Mouse (Mus musculus) CH12.LX (cell line): ENCODE results near the gene Zdhhc13.

Experiments
- CTCF ChIP-seq, 2 experiments: IDR thresholded peaks in 1 of 2; conservative IDR thresholded peaks in 1 of 2; 2 replicates each; pipeline ENCODE4 v1.5.1; 2011 to 2012; ENCODE audit warnings: low read depth in 2 of 2, low read length in 2 of 2, improper control_type of control experiment in 1 of 2, inconsistent platforms in 1 of 2, mild to moderate bottlenecking in 1 of 2, moderate library complexity in 1 of 2
- EP300 ChIP-seq: IDR thresholded peaks from 2 replicates; pipeline ENCODE4 v1.6.1; 2011; ENCODE audit warnings: low read length, improper control_type of control experiment
- GABPA ChIP-seq: IDR thresholded peaks from 2 replicates; pipeline ENCODE4 v1.6.1; 2012; ENCODE audit warnings: low read depth, low read length, improper control_type of control experiment, inconsistent platforms; ENCODE audit not compliant: insufficient replicate concordance
- HCFC1 ChIP-seq: IDR thresholded peaks from 2 replicates; pipeline ENCODE4 v1.6.1; 2012; ENCODE audit warnings: low read depth, mild to moderate bottlenecking, inconsistent platforms, low read length, improper control_type of control experiment
- JUND ChIP-seq: conservative IDR thresholded peaks from 2 replicates; pipeline ENCODE4 v1.6.1; 2011; ENCODE audit warnings: low read depth, low read length, improper control_type of control experiment
- MAFK ChIP-seq: IDR thresholded peaks from 2 replicates; pipeline ENCODE4 v1.6.1; 2011; ENCODE audit warnings: low read length, improper control_type of control experiment; ENCODE audit not compliant: insufficient replicate concordance
- NRF1 ChIP-seq: IDR thresholded peaks from 2 replicates; pipeline ENCODE4 v1.6.1; 2014; ENCODE audit warnings: low read depth, mild to moderate bottlenecking, inconsistent platforms, low read length, improper control_type of control experiment, moderate library complexity
- PAX5 ChIP-seq: IDR thresholded peaks from 2 replicates; pipeline ENCODE4 v1.6.1; 2012; ENCODE audit warnings: low read length, inconsistent platforms, mixed read lengths
- POLR2A ChIP-seq: IDR thresholded peaks from 2 replicates; pipeline ENCODE4 v1.6.1; 2011; ENCODE audit warnings: low read depth, mild to moderate bottlenecking, improper control_type of control experiment, low read length
- SMC3 ChIP-seq: IDR thresholded peaks from 2 replicates; pipeline ENCODE4 v1.6.1; 2011; ENCODE audit warnings: low read depth, low read length, improper control_type of control experiment
- UBTF ChIP-seq: IDR thresholded peaks from 2 replicates; pipeline ENCODE4 v1.6.1; 2012; ENCODE audit warnings: low read depth, mild to moderate bottlenecking, inconsistent platforms, low read length, improper control_type of control experiment, moderate library complexity
- ZKSCAN1 ChIP-seq: IDR thresholded peaks from 2 replicates; pipeline ENCODE4 v1.6.1; 2012; ENCODE audit warnings: low read depth, inconsistent platforms, low read length, improper control_type of control experiment, borderline replicate concordance
- ZNF384 ChIP-seq: IDR thresholded peaks from 2 replicates; pipeline ENCODE4 v1.6.1; 2012; ENCODE audit warnings: low read depth, low read length, improper control_type of control experiment, inconsistent platforms

- TF ChIP-seq POLR2A (no peak), CTCF (conservative IDR thresholded peaks at IDR 0.05 in 1 of 2, IDR thresholded peaks at IDR 0.05 in 1 of 2; ENCODE audit: low read depth in 2 of 2, low read length in 2 of 2) (no peak), NRF1 (no peak), JUND (no peak), GABPA (no peak), HCFC1 (no peak), ZKSCAN1 (no peak), EP300 (no peak), PAX5 (no peak), MAFK (no peak), SMC3 (no peak), UBTF (no peak), ZNF384 (no peak)
Measured at GRCm38 (mm10) chr7:48784773-48785523, 3.9 kb upstream of the Zdhhc13 start.
